Mouse (Mus musculus) gastrocnemius, postnatal 25 days (tissue): ENCODE data around the gene Ap3d1. TPM values are rescaled to one million over a fixed set of nuclear protein-coding genes. Genes with fewer than 3 reads are reported as not detected.
A peak's percentile ranks its signal among the peaks of the same experiment; 100 is the strongest.

ENCODE experiments used
- DNase-seq: peaks from one replicate; pipeline ENCODE4 v3.0.0; 2022
- total RNA-seq, 2 experiments: library from RNA; stranded (reverse); gene quantifications; 1 replicate in 1 of 2; 2 replicates in 1 of 2; pipeline ENCODE4 v1.2.3; 2021

Gene Ap3d1
- total RNA-seq, 2 experiments from 2014 or later, result 22.1 to 25.0 TPM

- DNase-seq, result no peak
These were observed 60.1 kb downstream of the Ap3d1 start for GRCm38 (mm10) chr10:80682003-80682402.

- no peak for DNase-seq
These were observed 61.8 kb downstream of the Ap3d1 start for GRCm38 (mm10) chr10:80680260-80680696.

- peak; percentile 62 for DNase-seq
These were observed 62.4 kb downstream of the Ap3d1 start for GRCm38 (mm10) chr10:80679556-80680259.

GRCm38 (mm10) chr10:80678601-80679377 lies 63.3 kb downstream of the Ap3d1 start:
- DNase-seq, result no peak

GRCm38 (mm10) chr10:80677942-80678436 lies 64.1 kb downstream of the Ap3d1 start, which contains the start of gene Mknk2:
Mknk2 (minus strand) TSS chr10:80678112.
- DNase-seq, result peak; percentile 93

DNA sequence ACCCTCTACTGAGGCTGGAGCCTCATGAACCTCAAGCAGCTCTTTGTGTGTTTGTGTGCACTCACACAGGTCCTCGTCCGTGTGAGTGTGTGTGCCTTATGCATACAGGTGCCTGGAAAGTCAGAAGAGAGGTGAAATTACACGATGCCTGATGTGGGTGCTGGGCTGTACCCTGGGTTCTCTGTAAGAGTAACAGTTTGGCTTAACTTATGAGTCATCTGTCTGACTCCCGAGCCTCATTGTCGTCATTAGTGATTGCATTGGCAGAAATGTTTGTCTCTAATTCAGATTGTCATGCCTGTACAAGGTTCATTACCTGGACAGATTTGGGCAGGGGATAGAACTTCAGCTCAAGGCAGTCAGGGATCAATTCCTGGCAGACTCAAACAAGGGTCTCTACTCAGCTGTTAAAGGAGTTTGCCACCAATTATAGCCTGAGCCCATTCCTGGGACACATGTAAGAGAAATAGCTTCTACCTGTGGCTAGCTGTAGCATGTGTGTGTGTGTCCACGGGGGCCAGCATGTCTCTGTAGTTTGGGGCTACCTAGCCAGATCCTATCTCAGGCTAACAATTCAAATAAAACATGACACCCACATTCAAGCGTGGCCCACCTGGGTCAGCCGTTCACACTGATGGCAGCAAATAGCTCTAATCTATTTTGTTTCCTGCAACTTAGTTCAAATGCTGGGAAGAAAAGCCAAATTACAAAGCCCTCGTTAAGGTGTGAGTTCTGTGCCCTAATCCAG lies 64.8 kb downstream of the Ap3d1 start:
- DNase-seq, result no peak

- peak; percentile 100 for DNase-seq
These were observed 65.7 kb downstream of the Ap3d1 start for GRCm38 (mm10) chr10:80676198-80676928.

- peak; percentile 59 for DNase-seq
These were observed 66.5 kb downstream of the Ap3d1 start for GRCm38 (mm10) chr10:80675405-80676197.

GRCm38 (mm10) chr10:80674851-80675404 lies 67.1 kb downstream of the Ap3d1 start:
- no peak for DNase-seq

GRCm38 (mm10) chr10:80674161-80674711 lies 67.8 kb downstream of the Ap3d1 start:
- peak; percentile 75 for DNase-seq

GRCm38 (mm10) chr10:80673690-80674089 lies 68.4 kb downstream of the Ap3d1 start:
- no peak for DNase-seq

- DNase-seq, result peak; percentile 66
These were observed 70.0 kb downstream of the Ap3d1 start for GRCm38 (mm10) chr10:80671936-80672690.

DNA sequence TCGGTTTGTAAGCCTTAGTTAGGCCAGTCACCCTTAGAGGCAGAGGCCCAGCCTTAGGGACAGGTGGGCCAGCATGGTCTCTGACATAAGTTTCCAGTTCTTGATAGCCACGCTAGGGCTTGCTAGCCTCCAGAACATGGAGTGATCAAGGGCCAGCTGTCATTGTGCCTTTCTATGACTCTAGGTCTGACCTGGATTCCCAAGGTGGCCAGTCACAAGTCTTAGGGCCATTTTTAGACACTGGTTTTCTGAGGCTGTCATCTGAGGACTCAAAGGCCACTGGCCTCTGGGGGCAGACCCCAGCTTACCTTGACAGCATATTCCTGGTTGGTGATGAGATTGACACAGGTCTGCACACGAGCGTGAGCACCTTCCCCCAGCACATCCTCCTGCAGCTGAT lies 70.8 kb downstream of the Ap3d1 start:
- peak; percentile 59 for DNase-seq

- DNase-seq, result no peak
These were observed 71.5 kb downstream of the Ap3d1 start for GRCm38 (mm10) chr10:80670531-80670930.

DNA sequence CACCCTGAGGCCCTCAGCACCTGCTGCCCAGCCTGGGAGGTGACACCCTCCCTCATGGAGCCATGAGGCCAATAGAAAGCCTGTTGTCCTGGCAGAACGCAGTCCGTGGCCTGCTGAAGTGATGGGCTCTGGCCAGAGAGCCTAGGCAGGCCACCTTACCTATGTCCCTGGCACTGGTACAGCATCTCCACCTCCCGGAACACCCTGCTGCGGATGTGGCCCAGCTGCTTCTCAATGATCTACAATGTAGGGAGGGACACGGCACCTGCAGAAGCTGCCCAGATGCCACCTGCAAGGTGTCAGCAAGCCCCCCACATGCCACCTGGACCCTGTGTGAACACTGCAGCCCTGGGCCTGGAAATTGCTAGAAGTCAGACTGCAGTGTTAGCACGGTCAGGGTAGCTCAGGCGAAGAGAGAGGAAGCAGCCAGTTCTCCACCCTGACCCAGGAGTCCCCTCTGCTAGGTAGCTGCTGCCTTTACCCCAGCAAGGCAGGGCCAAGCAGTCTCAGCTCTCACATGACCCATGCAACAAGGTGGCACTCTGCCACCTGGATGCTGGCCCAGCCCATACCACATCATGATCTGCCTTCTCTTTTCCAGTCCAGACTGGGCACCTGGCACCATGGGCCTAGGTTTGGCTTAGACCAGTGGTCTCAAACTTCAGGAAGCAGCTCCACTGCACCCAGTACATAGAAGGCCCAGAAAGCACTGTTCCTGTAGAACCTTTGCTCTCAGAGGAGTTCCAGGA lies 72.2 kb downstream of the Ap3d1 start:
- peak; percentile 68 for DNase-seq

GRCm38 (mm10) chr10:80669018-80669417 lies 73.0 kb downstream of the Ap3d1 start:
- no peak for DNase-seq

- DNase-seq, result peak; percentile 90
These were observed 73.5 kb downstream of the Ap3d1 start for GRCm38 (mm10) chr10:80668614-80669013.

- DNase-seq, result peak; percentile 76
These were observed 75.1 kb downstream of the Ap3d1 start for GRCm38 (mm10) chr10:80666837-80667412.
